Mouse (Mus musculus) olfactory bulb, adult 2 months (tissue): Measurements from ENCODE around the gene Ccdc9b.
A peak's percentile ranks its signal among the peaks of the same experiment; 100 is the strongest.

ENCODE experiments used
- CTCF ChIP-seq: fragments of 200-500 bp; IDR thresholded peaks from 2 replicates; pipeline ENCODE4 v1.5.1; 2012; ENCODE audit warnings: low read depth, mild to moderate bottlenecking, low read length, moderate library complexity; ENCODE audit not compliant: insufficient read depth
- POLR2A ChIP-seq: fragments of 200-500 bp; IDR thresholded peaks from 2 replicates; pipeline ENCODE4 v1.6.1; 2012; ENCODE audit warnings: mild to moderate bottlenecking, low read depth, low read length, moderate library complexity; ENCODE audit not compliant: insufficient read depth

DNA sequence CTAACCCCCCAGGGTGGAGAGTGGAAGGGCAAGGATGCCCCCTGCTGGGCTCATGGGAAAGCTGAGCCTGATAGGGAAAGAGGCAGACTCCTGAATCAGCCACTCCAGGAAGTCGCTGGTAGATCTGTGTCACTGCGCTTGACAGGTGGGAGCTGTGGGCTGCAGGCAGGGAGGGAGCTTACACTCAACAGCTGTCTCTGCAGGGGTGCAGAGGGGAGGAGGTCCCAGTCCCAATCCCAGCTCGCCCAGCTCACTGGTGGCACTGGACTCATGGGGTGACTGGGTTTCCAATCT, 31.9 kb downstream of the Ccdc9b start:
- TF ChIP-seq POLR2A (no peak), CTCF (peak; percentile 90)
